Mouse (Mus musculus) G1E-ER4 (cell line): ENCODE results near the gene Rrm2. TPM values are rescaled to one million over a fixed set of nuclear protein-coding genes. Genes with fewer than 3 reads are reported as not detected.

ENCODE experiments used
- GATA1 ChIP-seq: IDR thresholded peaks from one replicate; pipeline ENCODE4 v1.8.0; 2012; ENCODE audit warnings: low read length, inconsistent platforms
- polyA plus RNA-seq: library from polyadenylated mRNA; stranded (reverse); fragments of >175 nt; gene quantifications from 2 replicates; pipeline ENCODE4 v1.2.3, GENCODE M21; 2012

Rrm2 gene
- polyA plus RNA-seq = 319 and 370 TPM in 2 replicates

- no peak for TF ChIP-seq GATA1
Measured at GRCm38 (mm10) chr12:24707954-24708823, at the start of gene Rrm2. TSS of gene Rrm2 (plus strand) at chr12:24708241.

DNA sequence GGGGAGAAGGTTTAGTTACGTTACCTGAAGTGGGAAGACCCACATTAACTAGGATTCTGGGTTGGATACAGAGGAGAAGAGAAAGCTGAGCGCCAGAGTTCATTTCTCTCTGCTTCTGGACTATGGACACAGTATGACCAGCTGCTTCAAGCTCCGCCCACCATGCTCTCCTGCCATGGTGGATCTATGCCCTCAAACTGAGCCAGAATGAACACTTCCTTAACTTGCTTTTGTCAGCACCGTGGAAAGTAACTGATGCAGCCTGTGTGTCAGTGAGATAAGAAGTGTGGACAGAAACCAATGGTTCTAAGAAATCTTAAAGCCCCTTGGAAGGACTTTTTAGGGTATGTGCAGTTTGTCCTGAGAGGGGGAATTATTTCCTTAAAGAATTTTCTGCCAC lies 49.0 kb upstream of the Rrm2 start:
- TF ChIP-seq GATA1 = no peak

DNA sequence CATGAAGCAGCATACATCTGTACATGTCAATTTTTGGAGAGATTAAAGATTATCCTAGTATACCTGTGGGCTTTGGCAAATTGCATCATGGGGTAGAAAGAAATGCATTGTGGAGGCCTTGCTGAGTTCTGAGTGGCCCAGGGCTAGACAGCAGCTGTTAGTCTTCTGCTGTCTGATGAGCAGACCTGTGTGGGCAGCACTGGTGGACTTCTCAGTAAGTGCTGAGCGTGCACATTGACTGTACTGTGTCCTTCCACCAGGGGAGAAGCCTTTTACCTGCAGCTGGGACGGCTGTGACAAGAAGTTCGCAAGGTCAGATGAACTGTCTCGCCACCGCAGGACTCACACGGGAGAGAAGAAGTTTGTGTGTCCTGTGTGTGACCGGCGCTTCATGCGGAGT lies 48.1 kb upstream of the Rrm2 start:
- TF ChIP-seq GATA1 = no peak

DNA sequence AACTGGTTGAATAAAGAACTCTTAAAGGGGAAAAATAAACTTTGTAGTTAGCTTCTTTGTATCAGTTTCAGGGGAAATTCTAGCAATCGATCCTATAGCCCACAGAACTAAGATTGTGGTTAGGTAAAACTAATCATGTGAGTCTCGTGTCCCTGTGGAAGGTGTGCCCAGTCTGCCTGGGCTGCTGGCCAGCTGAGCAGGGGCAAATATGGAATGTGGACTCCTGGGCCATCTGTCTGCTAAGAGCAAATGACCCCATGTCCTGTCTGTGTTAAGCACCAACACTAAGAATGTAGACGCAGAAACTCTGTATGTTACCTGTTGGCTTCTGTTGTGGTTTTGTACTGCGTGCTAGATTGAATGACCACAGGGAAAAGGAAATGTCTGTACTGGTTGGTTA lies 46.9 kb upstream of the Rrm2 start:
- no peak for TF ChIP-seq GATA1

GRCm38 (mm10) chr12:24662131-24662530 lies 45.9 kb upstream of the Rrm2 start:
- no peak for TF ChIP-seq GATA1

DNA sequence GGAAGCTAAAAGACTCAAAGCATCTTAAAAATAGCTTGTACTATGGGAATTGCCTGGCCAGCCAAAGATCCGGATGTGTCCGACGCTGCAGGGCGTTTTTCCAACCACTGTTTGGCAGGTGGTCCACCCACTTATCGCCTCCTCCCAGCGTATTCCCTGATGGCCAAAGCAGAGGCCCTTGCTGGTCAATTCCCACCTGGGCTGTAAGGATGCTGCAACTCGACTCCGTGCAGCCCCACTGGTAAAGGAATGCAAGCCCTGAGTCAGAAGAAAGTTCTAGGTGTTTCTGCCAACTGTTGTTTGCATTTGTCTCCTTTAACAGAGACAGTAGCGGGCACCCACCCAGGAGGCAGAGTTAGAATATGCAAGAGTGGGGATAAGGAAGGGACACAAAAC lies 27.9 kb upstream of the Rrm2 start:
- TF ChIP-seq GATA1 = no peak

- no peak for TF ChIP-seq GATA1
Measured at GRCm38 (mm10) chr12:24680492-24681285, 27.4 kb upstream of the Rrm2 start.

- TF ChIP-seq GATA1 = no peak
Measured at GRCm38 (mm10) chr12:24681286-24682023, 26.6 kb upstream of the Rrm2 start, which contains the start of gene Cys1. TSS of gene Cys1 (minus strand) at chr12:24681813.

DNA sequence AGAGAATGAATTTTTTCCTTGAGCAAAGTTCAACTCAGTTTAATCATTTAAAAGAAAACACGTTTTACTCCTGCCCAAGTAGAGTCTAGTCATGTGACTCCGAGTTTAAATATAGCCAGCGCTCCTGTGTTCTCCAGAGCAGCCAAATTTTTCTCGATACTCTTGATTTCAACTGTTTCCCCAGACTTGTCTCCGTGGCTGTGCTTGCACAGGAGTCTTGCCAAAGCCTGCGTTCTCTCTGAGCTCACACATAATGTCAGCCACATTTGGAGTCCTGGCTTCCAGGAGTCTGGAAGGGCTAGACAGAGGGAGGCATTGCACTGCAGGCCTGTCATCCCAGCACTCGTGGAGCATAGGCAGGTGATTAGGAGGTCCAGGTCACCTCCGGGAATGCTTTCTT lies 25.5 kb upstream of the Rrm2 start:
- TF ChIP-seq GATA1 = no peak

DNA sequence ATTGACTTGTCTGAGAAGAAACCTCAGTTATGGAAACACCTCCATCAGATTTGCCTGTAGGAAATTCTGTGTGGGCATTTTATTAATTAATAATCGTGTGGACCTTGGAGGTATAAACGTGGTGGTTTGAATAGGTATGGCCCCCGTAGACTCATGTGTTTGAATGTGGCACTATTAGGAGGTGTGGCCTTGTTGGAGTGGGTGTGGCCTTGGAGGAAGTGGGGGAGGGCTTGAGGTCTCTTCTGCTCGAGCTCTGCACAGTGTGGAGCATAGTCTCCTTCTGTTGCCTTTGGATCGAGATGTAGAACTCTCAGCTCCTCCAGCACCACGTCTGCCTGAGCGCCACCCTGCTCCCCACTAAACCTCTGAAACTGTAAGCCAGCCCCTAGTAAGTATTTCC lies 24.6 kb upstream of the Rrm2 start:
- TF ChIP-seq GATA1 = no peak

DNA sequence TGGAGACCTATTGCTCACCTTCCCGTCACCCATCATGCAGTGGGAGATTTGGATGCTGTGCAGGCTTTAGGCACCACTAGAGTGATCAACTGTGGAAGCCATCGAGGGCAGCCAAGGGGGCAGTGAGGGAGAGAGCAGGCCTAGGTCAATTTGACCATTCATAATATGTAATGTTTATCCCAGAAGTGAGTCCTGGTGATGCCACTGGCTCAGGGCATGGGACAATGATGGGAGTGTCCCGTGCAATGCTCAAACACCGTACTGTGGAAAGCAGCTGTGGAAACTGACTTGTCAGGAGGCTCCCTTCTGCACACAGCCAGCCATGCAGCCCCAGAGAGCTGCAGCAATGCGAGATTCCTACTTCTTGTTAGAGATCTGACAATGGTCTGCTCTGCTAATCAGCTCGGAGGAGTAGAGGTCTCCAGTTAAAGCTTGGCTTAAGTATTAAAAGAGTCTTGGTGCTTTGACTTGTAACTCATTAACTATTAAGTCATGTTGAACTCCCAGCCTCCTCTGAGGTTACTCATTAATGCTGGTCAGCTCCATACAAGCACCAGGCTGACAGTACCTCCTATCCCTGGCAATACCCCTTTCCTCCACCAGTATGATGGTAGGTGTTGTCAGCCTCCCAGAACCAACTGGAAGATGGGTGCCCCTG lies 21.9 kb upstream of the Rrm2 start:
- no peak for TF ChIP-seq GATA1

GRCm38 (mm10) chr12:24686696-24687346 lies 21.2 kb upstream of the Rrm2 start:
- TF ChIP-seq GATA1 = no peak

DNA sequence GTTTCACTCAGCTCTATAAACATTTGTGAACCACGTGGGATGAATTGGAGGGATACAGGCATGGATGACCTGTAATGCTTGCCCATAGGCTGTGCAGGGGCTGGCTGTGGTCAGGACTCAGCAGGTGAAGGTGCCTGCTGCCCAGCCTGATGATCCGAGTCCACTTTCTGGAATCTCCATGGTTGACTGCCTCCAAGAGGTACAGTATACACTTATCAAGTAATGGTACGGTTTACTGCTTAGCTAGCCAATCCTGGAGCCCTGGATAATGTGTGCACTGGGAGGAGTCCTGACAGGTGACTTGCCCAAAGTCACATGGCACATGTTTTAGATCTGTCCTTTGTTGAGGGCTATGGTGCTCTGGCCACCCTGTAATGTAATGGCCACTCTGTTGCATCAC lies 17.7 kb upstream of the Rrm2 start:
- TF ChIP-seq GATA1 = no peak

GRCm38 (mm10) chr12:24696500-24697483 lies 11.2 kb upstream of the Rrm2 start:
- TF ChIP-seq GATA1 = no peak
